Mouse (Mus musculus) left cerebral cortex, adult 8-10 months (tissue): ENCODE results near the gene Coro1a. TPM values are rescaled to one million over a fixed set of nuclear protein-coding genes. Genes with fewer than 3 reads are reported as not detected.

Experiments used
- total RNA-seq, 4 experiments: library from RNA; stranded (reverse); gene quantifications; 2 replicates each; pipeline ENCODE4 v1.2.4; 2022

Coro1a gene
- total RNA-seq, 4 experiments from 2014 or later: 132 to 162 (median 149) TPM

Other genes with a start within 250 kb of the Coro1a start
- 1 to 10 TPM in 3 of 4 experiments, under 1 TPM in 1; 0.95 to 9.4 (median 5.3) TPM for gene Atp2a1, start 244.7 kb downstream of the Coro1a start, total RNA-seq
- 10 to 100 TPM; 64.2 to 70.0 (median 67.1) TPM for gene Sh2b1, start 232.4 kb downstream of the Coro1a start, total RNA-seq
- 10 to 100 TPM; 77.6 to 99.8 (median 84.1) TPM for gene Tufm, start 220.4 kb downstream of the Coro1a start, total RNA-seq
- 100 to 1,000 TPM in 3 of 4 experiments, 10 to 100 TPM in 1; 98.1 to 122 (median 112) TPM for gene Atxn2l, start 204.3 kb downstream of the Coro1a start, total RNA-seq
- 100 to 1,000 TPM; 173 to 189 (median 180) TPM for gene Eif3c, start 141.4 kb downstream of the Coro1a start, total RNA-seq
- gene Apobr, start 122.8 kb downstream of the Coro1a start, total RNA-seq: 1 to 10 TPM in 2 of 4 experiments, under 1 TPM in 2; 0.63 to 1.4 (median 1.0) TPM
- gene Cln3, start 122.0 kb downstream of the Coro1a start, total RNA-seq: 10 to 100 TPM; 28.5 to 49.0 (median 38.7) TPM
- gene Il27, start 112.8 kb downstream of the Coro1a start, total RNA-seq: not detected
- gene Nupr1, start 76.9 kb downstream of the Coro1a start, total RNA-seq: 10 to 100 TPM; 15.3 to 22.6 (median 17.7) TPM
- 10 to 100 TPM; 28.4 to 39.0 (median 33.6) TPM for gene Sgf29, start 58.5 kb downstream of the Coro1a start, total RNA-seq
- gene Sult1a1, start 31.4 kb downstream of the Coro1a start, total RNA-seq: 1 to 10 TPM; 6.3 to 9.0 (median 7.9) TPM
- 10 to 100 TPM; 82.1 to 97.0 (median 90.2) TPM for gene Bola2, start 12.4 kb downstream of the Coro1a start, total RNA-seq
- 10 to 100 TPM; 17.1 to 23.0 (median 19.6) TPM for gene Slx1b, start 12.0 kb downstream of the Coro1a start, total RNA-seq
- gene Mapk3, start 51.8 kb upstream of the Coro1a start, total RNA-seq: 100 to 1,000 TPM; 183 to 207 (median 190) TPM
- 1 to 10 TPM; 1.4 to 3.3 (median 2.3) TPM for gene Gdpd3, start 58.5 kb upstream of the Coro1a start, total RNA-seq
- 100 to 1,000 TPM; 256 to 289 (median 278) TPM for gene Ypel3, start 69.2 kb upstream of the Coro1a start, total RNA-seq
- under 1 TPM; 0.63 to 1.00 (median 0.84) TPM for gene Tbx6, start 73.7 kb upstream of the Coro1a start, total RNA-seq
- 10 to 100 TPM; 48.2 to 56.0 (median 51.2) TPM for gene Ppp4c, start 84.7 kb upstream of the Coro1a start, total RNA-seq
- 10 to 100 TPM; 58.1 to 63.4 (median 59.6) TPM for gene Fam57b, start 89.9 kb upstream of the Coro1a start, total RNA-seq
- gene 4930451I11Rik, start 123.9 kb upstream of the Coro1a start, total RNA-seq: 1 to 10 TPM in 1 of 4 experiments, not detected in 3; 2.3 TPM
- gene Doc2a, start 139.6 kb upstream of the Coro1a start, total RNA-seq: 10 to 100 TPM; 45.6 to 57.5 (median 53.5) TPM
- 10 to 100 TPM; 32.6 to 47.7 (median 40.7) TPM for gene Hirip3, start 154.2 kb upstream of the Coro1a start, total RNA-seq
- 10 to 100 TPM; 48.0 to 61.8 (median 51.8) TPM for gene Ino80e, start 154.6 kb upstream of the Coro1a start, total RNA-seq
- gene Taok2, start 176.9 kb upstream of the Coro1a start, total RNA-seq: 100 to 1,000 TPM; 146 to 153 (median 152) TPM
- 10 to 100 TPM; 20.8 to 25.4 (median 22.8) TPM for gene Tmem219, start 215.1 kb upstream of the Coro1a start, total RNA-seq
- gene Kctd13, start 221.1 kb upstream of the Coro1a start, total RNA-seq: 100 to 1,000 TPM; 153 to 158 (median 156) TPM
- gene Asphd1, start 241.8 kb upstream of the Coro1a start, total RNA-seq: 10 to 100 TPM; 44.4 to 53.4 (median 50.5) TPM
- 100 to 1,000 TPM; 419 to 434 (median 424) TPM for gene Sez6l2, start 242.8 kb upstream of the Coro1a start, total RNA-seq